Mouse (Mus musculus) embryonic facial prominence, embryonic 12.5 days (tissue): ENCODE results near the gene Cntf. TPM values are rescaled to one million over a fixed set of nuclear protein-coding genes. Genes with fewer than 3 reads are reported as not detected.

Experiments
- polyA plus RNA-seq: library from polyadenylated mRNA; unstranded; fragments of >200 nt; fragmentation: Nextera tagmentation; extraction: Ambion mirVana; gene quantifications from 2 replicates; pipeline ENCODE4 v1.2.1, GENCODE M21; 2016

Gene Cntf
- polyA plus RNA-seq, 1 experiment from 2014 or later: 2.2 TPM

Other genes with a start within 250 kb of the Cntf start
- 21.6 and 23.4 TPM in 2 replicates for gene Fam111a, start 219.9 kb downstream of the Cntf start, polyA plus RNA-seq
- gene Gm4952, start 165.7 kb downstream of the Cntf start, polyA plus RNA-seq: 0.06 and 0.10 TPM in 2 replicates
- gene Glyat, start 132.3 kb downstream of the Cntf start, polyA plus RNA-seq: not detected in 2 replicates
- not detected in 2 replicates for gene Olfr1442, start 95.2 kb downstream of the Cntf start, polyA plus RNA-seq
- gene Olfr1443, start 87.5 kb downstream of the Cntf start, polyA plus RNA-seq: not detected in 2 replicates
- not detected in 2 replicates for gene Keg1, start 69.8 kb downstream of the Cntf start, polyA plus RNA-seq
- 17.0 and 18.5 TPM in 2 replicates for gene Zfp91, start 30.5 kb upstream of the Cntf start, polyA plus RNA-seq
- 1.1 and 1.3 TPM in 2 replicates for gene Lpxn, start 30.6 kb upstream of the Cntf start, polyA plus RNA-seq
- gene Gm5244, start 81.0 kb upstream of the Cntf start, polyA plus RNA-seq: not detected in 2 replicates
- not detected in 2 replicates for gene Olfr1444, start 91.7 kb upstream of the Cntf start, polyA plus RNA-seq
- not detected in 2 replicates for gene Olfr1445, start 118.2 kb upstream of the Cntf start, polyA plus RNA-seq
- 0.32 TPM in 1 of 2 replicates, not detected in the other for gene Olfr1446, start 127.9 kb upstream of the Cntf start, polyA plus RNA-seq
- not detected in 2 replicates for gene Olfr1447, start 138.1 kb upstream of the Cntf start, polyA plus RNA-seq
- not detected in 2 replicates for gene Olfr1448, start 158.8 kb upstream of the Cntf start, polyA plus RNA-seq
- not detected in 2 replicates for gene Olfr1449, start 165.2 kb upstream of the Cntf start, polyA plus RNA-seq
- not detected in 2 replicates for gene Olfr1450, start 184.6 kb upstream of the Cntf start, polyA plus RNA-seq
- not detected in 2 replicates for gene Olfr1451, start 229.4 kb upstream of the Cntf start, polyA plus RNA-seq